Mouse (Mus musculus): ENCODE results near the gene Atxn7l3.

DNA sequence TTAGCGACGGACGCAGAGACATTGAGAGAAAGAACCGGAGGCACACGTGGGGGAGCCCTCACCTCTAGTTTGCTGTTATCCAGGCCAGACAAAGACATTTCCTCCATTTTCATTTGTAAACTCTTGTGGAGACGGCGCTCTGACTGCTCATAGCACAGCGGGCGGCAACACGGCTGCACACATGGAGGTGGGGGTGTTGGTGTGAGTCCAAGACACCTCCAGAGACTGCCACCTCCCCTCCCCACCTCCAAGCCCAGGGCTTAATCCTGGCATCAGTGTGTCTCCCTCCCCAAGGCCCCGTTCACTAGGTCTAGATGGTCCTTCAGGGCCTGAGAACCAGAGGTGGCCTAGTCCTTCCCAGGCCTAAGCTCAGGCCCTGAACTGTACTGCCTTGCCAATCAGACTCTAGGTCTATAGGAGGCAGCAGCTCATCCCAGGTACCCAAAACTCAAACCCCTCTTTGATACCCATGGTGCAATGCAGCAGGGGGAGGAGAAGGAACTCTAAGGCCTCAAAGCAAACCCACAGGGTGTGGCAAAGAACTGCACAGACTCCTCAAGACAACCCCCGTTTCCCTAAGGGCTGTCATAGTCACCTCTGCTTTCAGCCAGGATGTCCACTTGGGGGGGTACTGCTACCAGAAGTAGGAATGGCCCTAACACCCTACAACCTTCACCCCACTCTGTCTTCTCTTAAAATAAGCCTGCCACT, 1.4 kb downstream of the Atxn7l3 start:
- no peak for TF ChIP-seq POLR2A (IDR thresholded peaks at IDR 0.05; ENCODE audit: insufficient read depth, low read length)
- no peak for TF ChIP-seq CTCF (IDR thresholded peaks at IDR 0.05; ENCODE audit: low read depth, low read length)
- no peak for TF ChIP-seq EP300 (IDR thresholded peaks at IDR 0.05; ENCODE audit: insufficient read depth, low read depth, low read length)
